Mouse (Mus musculus) heart, postnatal 0 days (tissue): Measurements from ENCODE around the gene Klhl11.

ENCODE experiments used
- CTCF ChIP-seq: IDR thresholded peaks from 2 replicates; pipeline ENCODE4 v1.5.1; 2016; ENCODE audit warnings: antibody characterized with exemption, control low read depth, low read depth
- EP300 ChIP-seq: IDR thresholded peaks from 2 replicates; pipeline ENCODE4 v1.6.1; 2016; ENCODE audit warnings: antibody characterized with exemption, low read depth

DNA sequence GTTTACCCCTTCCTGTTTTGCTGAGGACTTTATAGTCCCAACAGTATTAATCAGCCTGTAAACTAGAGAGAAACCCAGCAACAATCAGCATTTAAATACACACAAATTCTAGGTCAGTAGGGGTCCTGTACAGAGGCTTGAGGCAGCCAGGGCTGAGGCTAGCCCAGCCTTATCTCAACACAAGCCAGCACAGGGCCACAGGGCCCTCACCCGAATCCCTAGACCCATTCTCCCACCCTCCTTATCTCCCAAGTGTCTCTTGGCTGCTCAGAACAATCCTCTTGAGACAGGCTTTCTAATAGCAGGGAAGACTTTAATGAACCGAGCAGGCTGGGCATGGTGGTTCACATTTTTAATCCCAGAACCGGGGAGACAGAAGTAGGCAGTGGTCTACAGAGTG lies 27.7 kb upstream of the Klhl11 start:
- TF ChIP-seq CTCF (no peak), EP300 (no peak)
